Mouse (Mus musculus): ENCODE results near the gene Kbtbd13. TPM values are rescaled to one million over a fixed set of nuclear protein-coding genes. Genes with fewer than 3 reads are reported as not detected.
A peak's percentile ranks its signal among the peaks of the same experiment; 100 is the strongest.

The Kbtbd13 gene
- polyA plus RNA-seq, 1 experiment from 2014 or later = 0.78 TPM

GRCm38 (mm10) chr9:65405184-65405449 lies 13.7 kb upstream of the Kbtbd13 start:
- Histone ChIP-seq H3K4me2 (ENCODE audit: low read length) (no peak overlapping the region), H3K27ac (ENCODE audit: low read depth, low read length) (no peak overlapping the region), H3K9ac (ENCODE audit: low read depth, low read length) (no peak overlapping the region), H3K4me3 (ENCODE audit: low read length) (no peak overlapping the region), H3K4me1 (ENCODE audit: control insufficient read depth, insufficient read depth, low read depth, low read length) (no peaks in the 10 kb centered on the region), H3K27me3 (replicated peaks; ENCODE audit: control insufficient read depth, insufficient read depth, low read length) (no peaks in the 10 kb centered on the region), H3K9me3 (ENCODE audit: control insufficient read depth, low read length) (no peaks in the 10 kb centered on the region), H3K36me3 (ENCODE audit: control insufficient read depth, insufficient read depth, low read length) (no peaks in the 10 kb centered on the region)
- WGBS = 82% methylated on average over 2 of the region's 2 CpGs
- no peak for ATAC-seq

DNA sequence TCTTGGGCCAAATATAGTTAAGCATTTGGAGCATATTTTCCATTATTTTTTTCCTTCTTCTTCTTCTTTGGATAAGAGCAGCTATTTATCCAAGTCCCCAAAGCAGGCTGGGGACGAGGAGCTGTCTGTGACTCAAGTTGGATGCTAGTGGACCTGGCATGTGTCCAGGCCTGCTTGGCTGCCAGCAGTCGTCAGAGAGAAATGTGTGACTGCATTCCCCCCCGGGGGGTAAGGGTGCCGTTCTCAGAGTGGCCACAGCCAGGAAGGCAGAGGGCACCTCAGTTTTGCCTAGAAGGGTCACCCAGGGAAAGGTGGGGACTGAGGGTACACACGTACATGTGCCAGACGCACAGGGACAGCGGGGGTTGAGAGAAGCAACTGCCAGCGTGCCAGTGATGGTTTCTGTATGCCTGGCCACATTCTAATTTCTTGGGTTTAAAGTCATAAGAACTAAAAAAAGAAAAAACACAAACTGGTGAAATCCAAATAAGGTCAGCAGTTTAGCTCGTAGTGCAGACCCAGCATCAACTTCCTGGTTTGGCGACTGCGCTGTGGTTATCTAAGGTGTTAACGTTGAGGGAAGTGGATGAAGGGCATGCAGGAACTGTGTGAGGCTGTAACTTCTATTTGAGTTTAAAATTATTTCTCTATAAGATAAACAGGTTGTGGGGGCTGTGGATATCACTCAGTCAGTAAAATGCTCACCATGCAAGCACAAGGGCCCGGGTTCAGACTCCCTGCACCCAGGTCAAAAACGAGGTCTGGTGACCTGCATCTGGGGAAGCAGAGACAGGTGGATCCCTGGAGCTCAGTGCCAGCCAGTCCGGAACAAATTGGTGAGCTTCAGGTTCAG lies 13.1 kb upstream of the Kbtbd13 start:
- Histone ChIP-seq H3K4me2 (ENCODE audit: low read length) (peak overlapping the region; percentile 34), H3K36me3 (ENCODE audit: control insufficient read depth, insufficient read depth, low read length) (no peaks in the 10 kb centered on the region), H3K4me1 (ENCODE audit: control insufficient read depth, insufficient read depth, low read depth, low read length) (no peaks in the 10 kb centered on the region), H3K27me3 (replicated peaks; ENCODE audit: control insufficient read depth, insufficient read depth, low read length) (no peaks in the 10 kb centered on the region), H3K9me3 (ENCODE audit: control insufficient read depth, low read length) (no peaks in the 10 kb centered on the region), H3K9ac (ENCODE audit: low read depth, low read length) (no peak overlapping the region), H3K27ac (ENCODE audit: low read depth, low read length) (no peak overlapping the region), H3K4me3 (ENCODE audit: low read length) (no peak overlapping the region)
- 64% methylated on average over 15 of the region's 15 CpGs for WGBS
- ATAC-seq = no peak

DNA sequence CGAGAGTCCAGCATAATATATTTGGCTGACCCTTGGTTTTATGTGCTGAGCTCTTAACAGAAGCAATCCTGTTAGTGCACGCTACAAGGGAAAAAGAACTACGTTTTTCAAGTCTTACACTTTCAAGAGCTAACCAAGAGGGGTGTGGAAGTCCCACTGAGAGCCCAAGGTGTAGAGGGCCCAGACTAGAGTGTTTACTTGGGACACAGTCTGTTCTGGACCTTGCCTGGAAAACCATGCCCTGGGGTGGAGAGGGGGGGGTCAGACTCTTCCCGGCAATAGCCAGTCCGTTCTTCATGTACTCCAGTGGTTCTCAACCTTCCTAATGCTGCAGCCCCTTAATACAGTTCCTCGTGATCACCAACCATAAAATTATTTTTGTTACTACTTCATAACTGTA lies 8.5 kb upstream of the Kbtbd13 start:
- Histone ChIP-seq H3K4me1 (ENCODE audit: control insufficient read depth, insufficient read depth, low read depth, low read length) (peaks cover 4% of the 10 kb centered on the region), H3K9ac (ENCODE audit: low read depth, low read length) (no peak overlapping the region), H3K27ac (ENCODE audit: low read depth, low read length) (no peak overlapping the region), H3K4me2 (ENCODE audit: low read length) (no peak overlapping the region), H3K9me3 (ENCODE audit: control insufficient read depth, low read length) (no peaks in the 10 kb centered on the region), H3K27me3 (replicated peaks; ENCODE audit: control insufficient read depth, insufficient read depth, low read length) (no peaks in the 10 kb centered on the region), H3K36me3 (ENCODE audit: control insufficient read depth, insufficient read depth, low read length) (no peaks in the 10 kb centered on the region), H3K4me3 (ENCODE audit: low read length) (no peak overlapping the region)
- 86% methylated on average over 6 of the region's 6 CpGs for WGBS
- ATAC-seq = no peak

DNA sequence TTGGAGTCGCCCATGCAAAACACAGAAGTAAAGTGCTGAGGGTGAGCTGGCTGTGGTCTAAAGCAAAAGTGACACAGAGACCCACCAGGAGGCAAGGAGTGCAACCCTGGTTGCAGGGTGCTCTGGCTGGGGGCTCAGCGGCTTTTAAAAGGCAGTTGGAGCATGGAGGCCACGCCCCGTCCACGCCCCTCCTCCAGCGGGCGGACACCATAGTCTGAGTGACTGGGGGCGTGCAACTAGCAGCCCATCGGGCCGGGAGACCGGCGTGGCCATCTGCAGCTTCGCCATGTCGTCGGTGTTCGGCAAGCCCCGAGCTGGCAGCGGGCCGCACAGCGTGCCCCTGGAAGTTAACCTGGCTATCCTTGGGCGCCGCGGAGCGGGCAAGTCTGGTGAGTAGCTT lies 6.8 kb upstream of the Kbtbd13 start, which contains the start of gene Rasl12:
Gene Rasl12 (plus strand): TSS at position 228 of the 400 bp plus-strand sequence.
- peak within 1 kb of the TSS; percentile 67 for H3K9ac ChIP-seq (ENCODE audit: low read depth, low read length)
- H3K4me3 ChIP-seq (ENCODE audit: low read length) = peak within 1 kb of the TSS; percentile 47
- peaks cover 4% of the 10 kb centered on the region for H3K4me1 ChIP-seq (ENCODE audit: control insufficient read depth, insufficient read depth, low read depth, low read length)
- H3K9me3 ChIP-seq (ENCODE audit: control insufficient read depth, low read length) = no peaks in the 10 kb centered on the region
- H3K27me3 ChIP-seq (replicated peaks; ENCODE audit: control insufficient read depth, insufficient read depth, low read length) = no peaks in the 10 kb centered on the region
- ATAC-seq = peak; percentile 78
- peak within 1 kb of the TSS; percentile 84 for H3K4me2 ChIP-seq (ENCODE audit: low read length)
- H3K36me3 ChIP-seq (ENCODE audit: control insufficient read depth, insufficient read depth, low read length) = no peaks in the 10 kb centered on the region
- WGBS = 2% methylated on average over 24 of the region's 24 CpGs
- H3K27ac ChIP-seq (ENCODE audit: low read depth, low read length) = no peak within 1 kb of the TSS

DNA sequence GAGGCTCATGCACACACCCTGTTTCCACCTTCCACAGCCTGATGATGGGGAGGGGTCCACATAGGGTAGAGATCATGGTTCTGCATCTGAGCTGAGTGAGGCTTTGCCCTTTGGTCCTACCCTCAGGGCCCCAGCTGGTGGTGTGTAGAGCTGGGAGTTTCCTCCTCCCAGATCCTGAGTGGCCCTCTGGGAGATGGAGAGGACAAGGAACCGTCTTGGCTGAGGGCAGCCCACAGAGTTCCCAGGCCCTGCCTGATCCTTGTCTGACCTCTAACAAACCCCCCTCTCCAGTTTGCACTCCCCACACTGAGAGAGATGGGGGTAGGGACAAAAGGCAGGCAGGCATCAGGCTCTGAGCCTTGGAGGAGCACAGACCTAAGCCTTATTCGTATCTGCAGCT lies 2.9 kb upstream of the Kbtbd13 start:
- H3K27ac ChIP-seq (ENCODE audit: low read depth, low read length) = no peak overlapping the region
- ATAC-seq = no peak
- no peak overlapping the region for H3K9ac ChIP-seq (ENCODE audit: low read depth, low read length)
- H3K4me2 ChIP-seq (ENCODE audit: low read length) = no peak overlapping the region
- H3K4me3 ChIP-seq (ENCODE audit: low read length) = no peak overlapping the region
- WGBS = 56% methylated on average over 2 of the region's 2 CpGs
- H3K4me1 ChIP-seq (ENCODE audit: control insufficient read depth, insufficient read depth, low read depth, low read length) = peaks cover 11% of the 10 kb centered on the region
- peaks cover 33% of the 10 kb centered on the region for H3K27me3 ChIP-seq (replicated peaks; ENCODE audit: control insufficient read depth, insufficient read depth, low read length)
- H3K36me3 ChIP-seq (ENCODE audit: control insufficient read depth, insufficient read depth, low read length) = no peaks in the 10 kb centered on the region
- H3K9me3 ChIP-seq (ENCODE audit: control insufficient read depth, low read length) = no peaks in the 10 kb centered on the region

- Histone ChIP-seq H3K4me2 (ENCODE audit: low read length) (no peak overlapping the region), H3K27me3 (replicated peaks; ENCODE audit: control insufficient read depth, insufficient read depth, low read length) (peaks cover 38% of the 10 kb centered on the region), H3K4me3 (ENCODE audit: low read length) (no peak overlapping the region), H3K36me3 (ENCODE audit: control insufficient read depth, insufficient read depth, low read length) (no peaks in the 10 kb centered on the region), H3K9ac (ENCODE audit: low read depth, low read length) (no peak overlapping the region), H3K27ac (ENCODE audit: low read depth, low read length) (no peak overlapping the region), H3K4me1 (ENCODE audit: control insufficient read depth, insufficient read depth, low read depth, low read length) (peaks cover 11% of the 10 kb centered on the region), H3K9me3 (ENCODE audit: control insufficient read depth, low read length) (no peaks in the 10 kb centered on the region)
- 62% methylated on average over 2 of the region's 2 CpGs for WGBS
- no peak for ATAC-seq
These were observed 2.2 kb upstream of the Kbtbd13 start for GRCm38 (mm10) chr9:65393606-65394005.

GRCm38 (mm10) chr9:65392638-65393364 lies 1.3 kb upstream of the Kbtbd13 start:
- H3K9me3 ChIP-seq (ENCODE audit: control insufficient read depth, low read length) = no peaks in the 10 kb centered on the region
- H3K4me2 ChIP-seq (ENCODE audit: low read length) = no peak overlapping the region
- H3K27ac ChIP-seq (ENCODE audit: low read depth, low read length) = no peak overlapping the region
- ATAC-seq = no peak
- H3K27me3 ChIP-seq (replicated peaks; ENCODE audit: control insufficient read depth, insufficient read depth, low read length) = peaks cover 38% of the 10 kb centered on the region
- peaks cover 7% of the 10 kb centered on the region; the same call in 1 of the 2 replicates for H3K4me1 ChIP-seq (ENCODE audit: control insufficient read depth, insufficient read depth, low read depth, low read length)
- H3K4me3 ChIP-seq (ENCODE audit: low read length) = no peak overlapping the region
- WGBS = 28% methylated on average over 6 of the region's 6 CpGs
- no peak overlapping the region for H3K9ac ChIP-seq (ENCODE audit: low read depth, low read length)
- H3K36me3 ChIP-seq (ENCODE audit: control insufficient read depth, insufficient read depth, low read length) = no peaks in the 10 kb centered on the region

DNA sequence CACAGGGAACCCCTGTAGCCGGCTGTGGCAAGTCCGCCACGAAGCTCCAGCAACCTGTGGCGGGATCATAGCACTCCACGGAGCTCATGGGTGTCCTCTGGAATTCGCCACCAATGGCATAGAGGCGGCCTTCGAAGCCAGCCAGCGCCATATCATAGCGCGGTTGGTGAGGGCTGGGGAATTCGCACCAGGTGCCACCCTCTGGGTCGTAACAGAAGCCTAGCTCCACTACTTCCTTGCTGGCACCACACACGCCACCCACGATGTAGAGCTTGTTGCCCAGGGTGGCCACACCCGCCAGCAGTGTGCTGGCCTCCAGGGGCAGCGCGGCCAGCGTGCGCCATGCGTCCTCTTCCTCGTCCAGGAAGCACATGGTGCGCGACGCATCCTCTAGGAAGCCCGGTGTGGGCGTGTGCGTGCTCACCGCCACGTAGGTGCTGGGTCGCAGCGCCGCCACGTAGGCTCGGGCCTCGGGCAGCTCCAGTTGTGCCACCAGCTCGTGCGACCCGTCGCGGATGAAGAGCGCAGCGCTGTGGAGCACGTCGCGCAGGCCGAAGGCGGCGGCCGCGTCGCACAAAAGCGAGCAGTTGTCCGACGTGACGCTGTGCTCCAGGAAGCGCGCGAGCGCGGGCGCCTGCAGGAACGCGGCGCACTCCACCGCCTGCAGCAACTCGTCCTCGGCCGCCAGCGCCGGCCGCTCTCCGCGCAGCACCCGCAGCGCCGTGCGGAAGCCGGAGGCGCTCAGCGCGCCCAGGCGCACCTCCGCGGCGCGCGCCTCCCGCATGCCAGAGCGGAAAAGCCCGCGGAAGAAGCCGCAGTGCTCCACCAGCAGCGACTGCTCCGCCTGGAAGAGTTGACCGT lies 470 bp downstream of the Kbtbd13 start:
- peak overlapping the region; percentile 49 for H3K4me3 ChIP-seq (ENCODE audit: low read length)
- H3K36me3 ChIP-seq (ENCODE audit: control insufficient read depth, insufficient read depth, low read length) = no peaks in the 10 kb centered on the region
- peak overlapping the region; percentile 50 for H3K9ac ChIP-seq (ENCODE audit: low read depth, low read length)
- 24% methylated on average over 63 of the region's 96 CpGs for WGBS
- H3K9me3 ChIP-seq (ENCODE audit: control insufficient read depth, low read length) = no peaks in the 10 kb centered on the region
- H3K4me2 ChIP-seq (ENCODE audit: low read length) = peak overlapping the region; percentile 61
- peak; percentile 52 for ATAC-seq
- H3K27ac ChIP-seq (ENCODE audit: low read depth, low read length) = no peak overlapping the region
- peaks cover 7% of the 10 kb centered on the region; the same call in 1 of the 2 replicates for H3K4me1 ChIP-seq (ENCODE audit: control insufficient read depth, insufficient read depth, low read depth, low read length)
- H3K27me3 ChIP-seq (replicated peaks; ENCODE audit: control insufficient read depth, insufficient read depth, low read length) = peaks cover 38% of the 10 kb centered on the region

Data from hindbrain, embryonic 16.5 days (tissue).